Mouse (Mus musculus): Measurements from ENCODE around the gene Shank2. TPM values are rescaled to one million over a fixed set of nuclear protein-coding genes. Genes with fewer than 3 reads are reported as not detected.

Shank2 gene
- total RNA-seq, 1 experiment: 0.94 TPM

DNA sequence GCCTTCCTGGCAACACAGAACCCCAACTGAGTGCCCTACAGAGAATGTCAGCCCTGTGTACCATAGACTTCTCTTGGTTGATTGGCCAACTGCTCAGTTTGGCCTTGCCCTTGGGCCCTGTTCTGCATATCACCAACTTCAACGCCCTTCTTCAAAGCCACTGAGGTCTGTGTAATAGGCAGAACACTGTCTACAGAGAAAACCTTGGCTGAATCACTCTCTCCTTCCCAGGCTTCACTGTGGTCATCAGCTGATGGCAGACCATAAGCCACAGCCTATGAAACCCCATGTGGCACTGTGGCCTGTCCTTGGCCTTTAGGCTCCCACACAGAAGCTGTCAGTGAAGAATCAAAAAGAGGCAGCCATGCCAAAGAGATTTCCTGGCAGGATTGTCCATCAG is 457.2 kb downstream of the Shank2 start:
- no peaks in the 10 kb centered on the region for H3K4me1 ChIP-seq (ENCODE audit: control insufficient read depth in 2 of 2, insufficient read depth in 2 of 2, low read length in 2 of 2, poor library complexity in 1 of 2)
- TF ChIP-seq HCFC1 (IDR thresholded peaks at IDR 0.05; ENCODE audit: borderline replicate concordance, insufficient read depth, low read length) (no peak), MAFK (IDR thresholded peaks at IDR 0.05; ENCODE audit: insufficient read depth, low read depth, low read length) (no peak), ZC3H11A (IDR thresholded peaks at IDR 0.05; ENCODE audit: borderline replicate concordance, low read depth, low read length) (no peak), ZNF384 (IDR thresholded peaks at IDR 0.05; ENCODE audit: low read depth, low read length) (no peak), CHD2 (IDR thresholded peaks at IDR 0.05; ENCODE audit: low read depth, low read length) (no peak)
- no peak overlapping the region for H3K9ac ChIP-seq (ENCODE audit: insufficient read depth, low read depth, low read length, poor library complexity, severe bottlenecking)
- peaks cover 84% of the 10 kb centered on the region for H3K36me3 ChIP-seq (ENCODE audit: control insufficient read depth, insufficient read depth, low read length, poor library complexity, severe bottlenecking)
- in situ Hi-C loops (cut with MboI; ENCODE audit: low sequenced_read_pairs in 2 of 2, unreplicated experiment in 2 of 2): no loop called here
- no peaks in the 10 kb centered on the region for H3K9me3 ChIP-seq (ENCODE audit: control insufficient read depth, insufficient read depth, low read depth, low read length)
- no peak overlapping the region for H3K4me3 ChIP-seq (ENCODE audit: insufficient read depth in 1 of 2, low read depth in 1 of 2, low read length in 2 of 2, poor library complexity in 1 of 2, severe bottlenecking in 1 of 2)
- H3K27ac ChIP-seq (ENCODE audit: insufficient read depth, low read depth, low read length, poor library complexity, severe bottlenecking): no peak overlapping the region
- DNase-seq (ENCODE audit: low read depth, low spot score): no peak

- in situ Hi-C loops (cut with MboI; ENCODE audit: low sequenced_read_pairs in 2 of 2, unreplicated experiment in 2 of 2): no loop called here
- H3K4me1 ChIP-seq (ENCODE audit: control insufficient read depth in 2 of 2, insufficient read depth in 2 of 2, low read length in 2 of 2, poor library complexity in 1 of 2): no peaks in the 10 kb centered on the region
- no peak for DNase-seq (ENCODE audit: low read depth, low spot score)
- TF ChIP-seq CHD2 (IDR thresholded peaks at IDR 0.05; ENCODE audit: low read depth, low read length) (no peak), HCFC1 (IDR thresholded peaks at IDR 0.05; ENCODE audit: borderline replicate concordance, insufficient read depth, low read length) (no peak), ZC3H11A (IDR thresholded peaks at IDR 0.05; ENCODE audit: borderline replicate concordance, low read depth, low read length) (no peak), ZNF384 (IDR thresholded peaks at IDR 0.05; ENCODE audit: low read depth, low read length) (no peak)
- no peak overlapping the region for H3K4me3 ChIP-seq (ENCODE audit: insufficient read depth in 1 of 2, low read depth in 1 of 2, low read length in 2 of 2, poor library complexity in 1 of 2, severe bottlenecking in 1 of 2)
- H3K9me3 ChIP-seq (ENCODE audit: control insufficient read depth, insufficient read depth, low read depth, low read length): no peaks in the 10 kb centered on the region
- no peak overlapping the region for H3K9ac ChIP-seq (ENCODE audit: insufficient read depth, low read depth, low read length, poor library complexity, severe bottlenecking)
- H3K27ac ChIP-seq (ENCODE audit: insufficient read depth, low read depth, low read length, poor library complexity, severe bottlenecking): no peak overlapping the region
- peaks cover 81% of the 10 kb centered on the region for H3K36me3 ChIP-seq (ENCODE audit: control insufficient read depth, insufficient read depth, low read length, poor library complexity, severe bottlenecking)
These were observed 459.6 kb downstream of the Shank2 start for GRCm38 (mm10) chr7:144461246-144461902.

DNA sequence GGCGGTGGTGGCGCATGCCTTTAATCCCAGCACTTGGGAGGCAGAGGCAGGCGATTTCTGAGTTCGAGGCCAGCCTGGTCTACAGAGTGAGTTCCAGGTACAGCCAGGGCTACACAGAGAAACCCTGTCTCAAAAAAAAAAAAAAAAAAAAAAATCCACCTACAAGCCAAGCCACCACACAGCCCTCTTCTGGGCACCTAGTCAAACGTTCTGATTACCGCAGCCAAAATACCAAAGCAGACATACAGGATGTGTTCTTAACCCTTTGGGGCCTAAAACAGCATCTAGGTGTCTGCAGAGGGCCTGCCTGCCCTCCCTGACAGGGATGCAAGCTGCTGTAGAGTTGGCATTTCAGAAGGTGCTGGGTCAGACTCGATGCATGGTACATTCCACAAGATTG is 460.8 kb downstream of the Shank2 start:
- no peak for DNase-seq (ENCODE audit: low read depth, low spot score)
- in situ Hi-C loops (cut with MboI; ENCODE audit: low sequenced_read_pairs in 2 of 2, unreplicated experiment in 2 of 2): no loop called here
- Histone ChIP-seq H3K9me3 (ENCODE audit: control insufficient read depth, insufficient read depth, low read depth, low read length) (no peaks in the 10 kb centered on the region), H3K4me1 (ENCODE audit: control insufficient read depth in 2 of 2, insufficient read depth in 2 of 2, low read length in 2 of 2, poor library complexity in 1 of 2) (no peaks in the 10 kb centered on the region), H3K4me3 (ENCODE audit: insufficient read depth in 1 of 2, low read depth in 1 of 2, low read length in 2 of 2, poor library complexity in 1 of 2, severe bottlenecking in 1 of 2) (no peak overlapping the region), H3K36me3 (ENCODE audit: control insufficient read depth, insufficient read depth, low read length, poor library complexity, severe bottlenecking) (peaks cover 70% of the 10 kb centered on the region), H3K9ac (ENCODE audit: insufficient read depth, low read depth, low read length, poor library complexity, severe bottlenecking) (no peak overlapping the region), H3K27ac (ENCODE audit: insufficient read depth, low read depth, low read length, poor library complexity, severe bottlenecking) (no peak overlapping the region)
- TF ChIP-seq ZNF384 (IDR thresholded peaks at IDR 0.05; ENCODE audit: low read depth, low read length) (peak; percentile 83), HCFC1 (IDR thresholded peaks at IDR 0.05; ENCODE audit: borderline replicate concordance, insufficient read depth, low read length) (no peak)

- Histone ChIP-seq H3K9ac (ENCODE audit: insufficient read depth, low read depth, low read length, poor library complexity, severe bottlenecking) (0 out of 2 replicates have a peak overlapping the region, but pooled peaks have one; percentile 19), H3K4me1 (ENCODE audit: control insufficient read depth in 2 of 2, insufficient read depth in 2 of 2, low read length in 2 of 2, poor library complexity in 1 of 2) (peaks cover 0 to 14% of the 10 kb centered on the region in 2 experiments; a peak in 2 of 4 replicates), H3K36me3 (ENCODE audit: control insufficient read depth, insufficient read depth, low read length, poor library complexity, severe bottlenecking) (peaks cover 17% of the 10 kb centered on the region; the same call in 1 of the 2 replicates), H3K27ac (ENCODE audit: insufficient read depth, low read depth, low read length, poor library complexity, severe bottlenecking) (no peak overlapping the region), H3K4me3 (ENCODE audit: insufficient read depth in 1 of 2, low read depth in 1 of 2, low read length in 2 of 2, poor library complexity in 1 of 2, severe bottlenecking in 1 of 2) (no peak overlapping the region), H3K9me3 (ENCODE audit: control insufficient read depth, insufficient read depth, low read depth, low read length) (no peaks in the 10 kb centered on the region)
- in situ Hi-C loops (cut with MboI; ENCODE audit: low sequenced_read_pairs in 2 of 2, unreplicated experiment in 2 of 2): no loop called here
- TF ChIP-seq ZC3H11A (IDR thresholded peaks at IDR 0.05; ENCODE audit: borderline replicate concordance, low read depth, low read length): no peak
- TF ChIP-seq MAFK (IDR thresholded peaks at IDR 0.05; ENCODE audit: insufficient read depth, low read depth, low read length): no peak
- TF ChIP-seq HCFC1 (IDR thresholded peaks at IDR 0.05; ENCODE audit: borderline replicate concordance, insufficient read depth, low read length): no peak
- no peak for TF ChIP-seq ZNF384 (IDR thresholded peaks at IDR 0.05; ENCODE audit: low read depth, low read length)
- no peak for TF ChIP-seq CHD2 (IDR thresholded peaks at IDR 0.05; ENCODE audit: low read depth, low read length)
- no peak for DNase-seq (ENCODE audit: low read depth, low spot score)
These were observed 467.0 kb downstream of the Shank2 start for GRCm38 (mm10) chr7:144468741-144469140.
